Mouse (Mus musculus) myocyte (in vitro differentiated cells): ENCODE data around the gene Myom1. TPM values are rescaled to one million over a fixed set of nuclear protein-coding genes. Genes with fewer than 3 reads are reported as not detected.

Source experiments
- H3K27me3 ChIP-seq: one replicate; pipeline ENCODE4 v1.6.1; 2011; ENCODE audit not compliant: control insufficient read depth, insufficient read depth, insufficient read length
- H3K36me3 ChIP-seq: one replicate; pipeline ENCODE4 v1.6.1; 2011; ENCODE audit not compliant: control insufficient read depth, insufficient read depth
- H3K4me2 ChIP-seq: one replicate; pipeline ENCODE4 v1.6.1; 2011; ENCODE audit warnings: low read depth, control low read depth
- H3K4me3 ChIP-seq: one replicate; pipeline ENCODE4 v1.5.1; 2011; ENCODE audit warnings: mild to moderate bottlenecking, control low read depth, moderate library complexity
- H3K79me2 ChIP-seq: one replicate; pipeline ENCODE4 v1.6.1; 2011; ENCODE audit not compliant: control insufficient read depth, insufficient read depth
- H3ac ChIP-seq: one replicate; pipeline ENCODE4 v1.6.1; 2011; ENCODE audit not compliant: control insufficient read depth, insufficient read length
- CEBPB ChIP-seq: IDR thresholded peaks from 2 replicates; pipeline ENCODE4 v1.6.1; 2011; ENCODE audit warnings: mild to moderate bottlenecking, moderate library complexity; ENCODE audit not compliant: poor library complexity, insufficient read depth, severe bottlenecking
- E2F4 ChIP-seq: IDR thresholded peaks from one replicate; pipeline ENCODE4 v1.6.1; 2011; ENCODE audit warnings: mild to moderate bottlenecking, control low read depth, moderate library complexity; ENCODE audit not compliant: insufficient read depth
- MAX ChIP-seq: IDR thresholded peaks from one replicate; pipeline ENCODE4 v1.6.1; 2011; ENCODE audit warnings: low read depth, mild to moderate bottlenecking, control low read depth
- MYOD1 ChIP-seq, 3 experiments: IDR thresholded peaks; one replicate each; pipeline ENCODE4 v1.6.1; 2011; ENCODE audit warnings: control low read depth in 2 of 3, low read depth in 2 of 3, mild to moderate bottlenecking in 2 of 3, moderate library complexity in 1 of 3; ENCODE audit not compliant: insufficient read length in 2 of 3, control insufficient read depth in 1 of 3
- MYOG ChIP-seq, 3 experiments: IDR thresholded peaks; one replicate each; pipeline ENCODE4 v1.6.1; 2011; ENCODE audit warnings: control low read depth in 2 of 3, low read depth in 2 of 3, mild to moderate bottlenecking in 2 of 3; ENCODE audit not compliant: insufficient read length in 2 of 3, control insufficient read depth in 1 of 3, insufficient read depth in 1 of 3
- POLR2A ChIP-seq: IDR thresholded peaks from one replicate; pipeline ENCODE4 v1.6.1; 2011; ENCODE audit warnings: low read depth, mild to moderate bottlenecking, control low read depth, moderate library complexity; ENCODE audit not compliant: insufficient read length
- POLR2AphosphoS2 ChIP-seq: IDR thresholded peaks from one replicate; pipeline ENCODE4 v1.6.1; 2011; ENCODE audit warnings: low read depth, control low read depth; ENCODE audit not compliant: insufficient read length
- REST ChIP-seq: IDR thresholded peaks from one replicate; pipeline ENCODE4 v1.6.1; 2011; ENCODE audit warnings: mild to moderate bottlenecking, control low read depth, moderate library complexity; ENCODE audit not compliant: insufficient read depth, insufficient read length
- SRF ChIP-seq: IDR thresholded peaks from one replicate; pipeline ENCODE4 v1.6.1; 2011; ENCODE audit warnings: low read depth; ENCODE audit not compliant: control insufficient read depth, insufficient read length
- TCF12 ChIP-seq: IDR thresholded peaks from one replicate; pipeline ENCODE4 v1.6.1; 2011; ENCODE audit warnings: mild to moderate bottlenecking, control low read depth; ENCODE audit not compliant: poor library complexity, insufficient read depth, severe bottlenecking
- TCF3 ChIP-seq: IDR thresholded peaks from one replicate; pipeline ENCODE4 v1.6.1; 2011; ENCODE audit warnings: low read depth, control low read depth; ENCODE audit not compliant: insufficient read length
- USF1 ChIP-seq: IDR thresholded peaks from one replicate; pipeline ENCODE4 v1.6.1; 2011; ENCODE audit warnings: low read depth, mild to moderate bottlenecking, control low read depth, moderate library complexity
- polyA plus RNA-seq: library from polyadenylated mRNA; unstranded; fragments of >200 nt; fragmentation: generic; extraction: Trizol; gene quantifications from one replicate; pipeline ENCODE4 v1.2.1, GENCODE M21; 2012; ENCODE audit warnings: missing spikeins

Myom1 gene
- polyA plus RNA-seq, 1 experiment, result 52.7 TPM

GRCm38 (mm10) chr17:71064463-71065014, 62.1 kb downstream of the Myom1 start:
- H3K4me2 ChIP-seq, result no peak overlapping the region
- no peaks in the 10 kb centered on the region for H3K79me2 ChIP-seq
- no peaks in the 10 kb centered on the region for H3K27me3 ChIP-seq
- H3K36me3 ChIP-seq, result peaks cover 4% of the 10 kb centered on the region
- no peak overlapping the region for H3ac ChIP-seq
- TF ChIP-seq MYOG (IDR thresholded peaks at IDR 0.05; ENCODE audit: control insufficient read depth in 1 of 3, insufficient read depth in 1 of 3, insufficient read length in 2 of 3, low read depth in 2 of 3) (no peak), POLR2AphosphoS2 (no peak), SRF (no peak), TCF12 (no peak), CEBPB (no peak), TCF3 (no peak)
- no peak overlapping the region for H3K4me3 ChIP-seq

- Histone ChIP-seq H3K27me3 (no peaks in the 10 kb centered on the region), H3K79me2 (no peaks in the 10 kb centered on the region), H3ac (no peak overlapping the region), H3K36me3 (peaks cover 4% of the 10 kb centered on the region), H3K4me3 (no peak overlapping the region), H3K4me2 (no peak overlapping the region)
- TF ChIP-seq MYOG (IDR thresholded peaks at IDR 0.05; ENCODE audit: control insufficient read depth in 1 of 3, insufficient read depth in 1 of 3, insufficient read length in 2 of 3, low read depth in 2 of 3), result no peak
- TF ChIP-seq POLR2A, result no peak
- TF ChIP-seq CEBPB, result no peak
Observed at GRCm38 (mm10) chr17:71065127-71065526, 62.7 kb downstream of the Myom1 start.

- TF ChIP-seq MYOG (IDR thresholded peaks at IDR 0.05; ENCODE audit: control insufficient read depth in 1 of 3, insufficient read depth in 1 of 3, insufficient read length in 2 of 3, low read depth in 2 of 3) (no peak), REST (no peak), MYOD1 (IDR thresholded peaks at IDR 0.05; ENCODE audit: control insufficient read depth in 1 of 3, insufficient read length in 2 of 3, low read depth in 2 of 3) (no peak), POLR2AphosphoS2 (no peak)
- no peaks in the 10 kb centered on the region for H3K79me2 ChIP-seq
- no peak overlapping the region for H3ac ChIP-seq
- H3K36me3 ChIP-seq, result peaks cover 4% of the 10 kb centered on the region
- no peak overlapping the region for H3K4me3 ChIP-seq
- no peak overlapping the region for H3K4me2 ChIP-seq
- no peaks in the 10 kb centered on the region for H3K27me3 ChIP-seq
Observed at GRCm38 (mm10) chr17:71069176-71069575, 66.7 kb downstream of the Myom1 start.

- Histone ChIP-seq H3K4me2 (no peak overlapping the region), H3ac (no peak overlapping the region), H3K79me2 (no peaks in the 10 kb centered on the region), H3K27me3 (no peaks in the 10 kb centered on the region), H3K4me3 (no peak overlapping the region), H3K36me3 (peaks cover 4% of the 10 kb centered on the region)
- TF ChIP-seq MYOD1 (IDR thresholded peaks at IDR 0.05; ENCODE audit: control insufficient read depth in 1 of 3, insufficient read length in 2 of 3, low read depth in 2 of 3), result no peak
- TF ChIP-seq TCF3, result no peak
Observed at GRCm38 (mm10) chr17:71071958-71072357, 69.5 kb downstream of the Myom1 start.

- TF ChIP-seq POLR2AphosphoS2 (no peak), REST (no peak), MAX (no peak), CEBPB (no peak), TCF12 (no peak), USF1 (no peak), E2F4 (no peak), POLR2A (no peak)
- H3K79me2 ChIP-seq, result no peaks in the 10 kb centered on the region
- H3K27me3 ChIP-seq, result no peaks in the 10 kb centered on the region
- H3K36me3 ChIP-seq, result no peaks in the 10 kb centered on the region
- no peak overlapping the region for H3ac ChIP-seq
- H3K4me3 ChIP-seq, result no peak overlapping the region
- no peak overlapping the region for H3K4me2 ChIP-seq
Observed at GRCm38 (mm10) chr17:71074386-71074785, 72.0 kb downstream of the Myom1 start.

GRCm38 (mm10) chr17:71081986-71082385, 79.6 kb downstream of the Myom1 start:
- H3K27me3 ChIP-seq, result no peaks in the 10 kb centered on the region
- no peak overlapping the region for H3ac ChIP-seq
- no peak overlapping the region for H3K4me2 ChIP-seq
- H3K36me3 ChIP-seq, result no peaks in the 10 kb centered on the region
- no peaks in the 10 kb centered on the region for H3K79me2 ChIP-seq
- TF ChIP-seq USF1, result no peak
- no peak for TF ChIP-seq MYOD1 (IDR thresholded peaks at IDR 0.05; ENCODE audit: control insufficient read depth in 1 of 3, insufficient read length in 2 of 3, low read depth in 2 of 3)
- no peak for TF ChIP-seq CEBPB
- TF ChIP-seq MYOG (IDR thresholded peaks at IDR 0.05; ENCODE audit: control insufficient read depth in 1 of 3, insufficient read depth in 1 of 3, insufficient read length in 2 of 3, low read depth in 2 of 3), result no peak
- TF ChIP-seq TCF12, result no peak
- TF ChIP-seq REST, result no peak
- no peak for TF ChIP-seq POLR2A
- TF ChIP-seq SRF, result no peak
- no peak for TF ChIP-seq MAX
- no peak for TF ChIP-seq POLR2AphosphoS2
- no peak for TF ChIP-seq TCF3
- TF ChIP-seq E2F4, result no peak
- no peak overlapping the region for H3K4me3 ChIP-seq
